Mouse (Mus musculus) kidney, postnatal 0 days (tissue): Measurements from ENCODE around the gene Galns. TPM values are rescaled to one million over a fixed set of nuclear protein-coding genes. Genes with fewer than 3 reads are reported as not detected.

ENCODE experiments used
- ATAC-seq: fragments of 200-750 bp; cut with Nextera tagmentation; replicated peaks from 2 replicates; pipeline ENCODE4 v1.8.0; 2017; ENCODE audit warnings: low read depth, moderate number of reproducible peaks, moderate TSS enrichment, moderate library complexity; ENCODE audit not compliant: low FRiP score
- DNase-seq: peaks from one replicate; pipeline ENCODE4 v3.0.0-alpha.2; 2016; ENCODE audit warnings: low spot score
- H3K27ac ChIP-seq: fragments of 300-500 bp; sonication (generic); 2 replicates; pipeline ENCODE4 v1.5.1; 2014; ENCODE audit warnings: mild to moderate bottlenecking
- H3K27me3 ChIP-seq: fragments of 300-500 bp; sonication (generic); 2 replicates; pipeline ENCODE4 v1.6.1; 2014; ENCODE audit warnings: low read length, mixed read lengths; ENCODE audit not compliant: insufficient read depth
- H3K36me3 ChIP-seq: fragments of 300-500 bp; sonication (generic); 2 replicates; pipeline ENCODE4 v1.6.1; 2014; ENCODE audit warnings: low read length, mixed read lengths; ENCODE audit not compliant: insufficient read depth
- H3K4me1 ChIP-seq: fragments of 300-500 bp; sonication (generic); replicated peaks from 2 replicates; pipeline ENCODE4 v1.6.1; 2014; ENCODE audit warnings: antibody characterized with exemption, low read length, mixed read lengths; ENCODE audit not compliant: insufficient read depth
- H3K4me2 ChIP-seq: fragments of 300-500 bp; sonication (generic); 2 replicates; pipeline ENCODE4 v1.6.1; 2014; ENCODE audit warnings: mild to moderate bottlenecking, low read length, moderate library complexity, mixed read lengths
- H3K4me3 ChIP-seq: fragments of 300-500 bp; sonication (generic); replicated peaks from 2 replicates; pipeline ENCODE4 v1.5.1; 2014; ENCODE audit warnings: low read depth, low read length
- H3K9ac ChIP-seq: fragments of 300-500 bp; sonication (generic); 2 replicates; pipeline ENCODE4 v1.6.1; 2014; ENCODE audit warnings: low read depth, low read length
- H3K9me3 ChIP-seq: fragments of 300-500 bp; sonication (generic); replicated peaks from 2 replicates; pipeline ENCODE4 v1.6.1; 2016; ENCODE audit warnings: low read length, inconsistent platforms, mixed read lengths
- CTCF ChIP-seq: IDR thresholded peaks from 2 replicates; pipeline ENCODE4 v1.5.1; 2016; ENCODE audit warnings: antibody characterized with exemption, low read depth, mild to moderate bottlenecking, moderate library complexity
- WGBS: fragments of 180-500 bp; shearing (Covaris S2); extraction: QIAGEN DNeasy Blood & Tissue Kit; methylation state at CpG from one replicate; pipeline ENCODE4 v1.1.7; 2014; 5-methylcytosine and 5-hydroxymethylcytosine counted together
- polyA plus RNA-seq: library from polyadenylated mRNA; unstranded; fragments of >200 nt; fragmentation: Nextera tagmentation; extraction: Ambion mirVana; gene quantifications from 2 replicates; pipeline ENCODE4 v1.2.1, GENCODE M21; 2015

Galns gene
- polyA plus RNA-seq, 1 experiment from 2014 or later = 19.4 TPM

DNA sequence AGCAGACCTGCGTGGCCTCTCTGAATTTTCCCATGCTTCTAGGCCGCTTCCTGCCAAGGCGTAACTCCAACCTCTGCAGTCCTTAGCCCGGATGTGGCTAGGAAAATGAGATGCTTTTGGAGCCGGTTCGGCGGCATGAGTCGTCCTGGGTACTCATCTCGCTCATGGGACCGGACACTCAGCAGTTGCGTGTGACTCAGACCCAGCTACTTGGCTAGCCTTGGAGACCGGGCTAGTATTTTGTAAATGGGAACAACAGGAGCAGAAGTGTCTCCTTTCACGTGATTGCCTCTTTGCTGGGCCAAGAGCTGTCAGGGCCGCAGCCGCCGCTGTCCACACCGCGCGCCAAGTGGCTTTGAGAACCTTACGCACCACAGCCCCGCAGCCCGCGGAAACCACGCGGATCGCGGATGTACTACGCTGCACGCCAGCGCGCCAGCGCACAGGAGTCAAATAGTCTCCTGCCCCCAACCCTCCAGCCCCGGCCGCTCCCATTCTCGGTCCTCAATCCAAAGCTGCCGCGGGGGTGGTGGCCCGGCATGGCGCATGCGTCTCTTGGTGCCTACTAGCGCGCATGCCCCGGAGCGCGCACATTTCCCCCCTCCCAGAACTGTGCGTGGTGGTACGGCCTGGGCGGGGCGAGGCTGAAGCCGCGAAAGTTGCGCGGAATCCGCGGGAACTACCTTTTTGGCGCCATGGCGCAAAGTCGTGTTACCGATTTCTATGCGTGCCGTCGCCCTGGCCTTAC lies 43.7 kb downstream of the Galns start, which contains the start of gene Cdt1:
Gene Cdt1, plus strand, starts transcription at position 655 of the 748 bp plus-strand sequence.
- peak within 1 kb of the TSS; percentile 86 for H3K9ac ChIP-seq
- peak within 1 kb of the TSS; percentile 74 for H3K4me3 ChIP-seq
- no peak for TF ChIP-seq CTCF
- DNase-seq = peak; percentile 98
- H3K9me3 ChIP-seq = no peaks in the 10 kb centered on the region
- H3K4me1 ChIP-seq = peaks cover 16% of the 10 kb centered on the region
- peak within 1 kb of the TSS; percentile 92 for H3K4me2 ChIP-seq
- peaks cover 24% of the 10 kb centered on the region for H3K36me3 ChIP-seq
- peak; percentile 91 for ATAC-seq
- under 1% methylated on average over 62 of the region's 62 CpGs for WGBS
- H3K27ac ChIP-seq = peak within 1 kb of the TSS; percentile 92
- no peaks in the 10 kb centered on the region for H3K27me3 ChIP-seq

- no peak for ATAC-seq
- Histone ChIP-seq H3K27ac (peak overlapping the region; percentile 92), H3K4me2 (peak overlapping the region; percentile 92), H3K36me3 (peaks cover 16% of the 10 kb centered on the region), H3K27me3 (no peaks in the 10 kb centered on the region), H3K9ac (peak overlapping the region; percentile 86), H3K4me1 (peaks cover 16% of the 10 kb centered on the region), H3K9me3 (no peaks in the 10 kb centered on the region), H3K4me3 (peak overlapping the region; percentile 74; the same call in 1 of the 2 replicates)
- no peak for TF ChIP-seq CTCF
- no peak for DNase-seq
- 40% methylated on average over 6 of the region's 6 CpGs for WGBS
Observed at GRCm38 (mm10) chr8:122566766-122567165, 44.5 kb downstream of the Galns start.

DNA sequence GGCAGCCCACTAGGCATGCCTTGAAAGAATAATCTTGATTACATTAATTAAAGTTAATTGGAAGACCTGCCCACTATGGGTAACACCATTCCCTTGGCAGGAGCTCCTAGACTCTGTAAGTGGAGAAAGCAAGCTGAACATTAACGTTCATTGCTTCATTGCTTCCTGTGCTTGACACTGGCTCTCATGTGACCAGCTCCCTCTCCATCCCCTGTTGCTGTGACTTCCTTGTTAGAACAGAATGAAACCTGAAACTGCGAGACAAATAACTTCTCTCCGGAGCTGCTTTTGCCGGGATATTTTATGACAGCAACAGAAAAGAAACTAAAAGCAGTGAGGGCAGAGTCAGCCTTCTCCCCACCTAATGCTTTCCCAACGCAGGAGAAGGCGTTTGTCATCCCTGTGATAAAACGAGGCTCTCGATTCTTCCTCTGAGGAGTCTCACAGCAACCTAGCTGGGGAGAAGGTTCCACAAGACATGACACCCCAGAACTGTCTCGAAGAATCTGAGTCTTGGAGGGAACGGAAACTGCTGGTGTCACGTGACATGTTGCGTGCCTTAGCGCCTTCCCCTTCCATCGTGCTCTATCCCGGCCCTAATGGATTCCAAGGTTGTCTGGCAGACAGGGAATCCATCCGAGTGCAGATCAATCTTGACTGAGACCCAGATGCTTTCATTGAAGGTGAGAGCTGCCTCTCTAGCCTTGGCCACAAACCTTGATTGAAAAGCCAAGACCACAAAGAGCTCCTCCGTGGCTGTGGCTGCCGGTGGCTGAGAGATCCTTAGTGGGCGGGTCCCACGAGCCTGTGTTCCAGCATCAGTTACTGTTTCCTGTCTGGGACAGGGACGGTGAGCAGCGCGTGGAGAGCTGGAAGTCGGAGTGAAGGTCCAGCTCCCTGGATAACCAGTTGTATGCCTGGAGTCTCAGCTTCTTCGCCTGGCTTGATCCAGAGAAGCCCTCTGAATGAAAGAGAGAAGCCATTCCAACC lies 46.6 kb downstream of the Galns start:
- Histone ChIP-seq H3K4me1 (peaks cover 16% of the 10 kb centered on the region), H3K9ac (no peak overlapping the region), H3K4me3 (no peak overlapping the region), H3K27ac (peak overlapping the region; percentile 26; the same call in 1 of the 2 replicates), H3K27me3 (no peaks in the 10 kb centered on the region), H3K9me3 (no peaks in the 10 kb centered on the region), H3K4me2 (peak overlapping the region; percentile 14; the same call in 1 of the 2 replicates), H3K36me3 (no peaks in the 10 kb centered on the region)
- DNase-seq = peak; percentile 64
- no peak for TF ChIP-seq CTCF
- ATAC-seq = no peak
- 61% methylated on average over 25 of the region's 25 CpGs for WGBS

DNA sequence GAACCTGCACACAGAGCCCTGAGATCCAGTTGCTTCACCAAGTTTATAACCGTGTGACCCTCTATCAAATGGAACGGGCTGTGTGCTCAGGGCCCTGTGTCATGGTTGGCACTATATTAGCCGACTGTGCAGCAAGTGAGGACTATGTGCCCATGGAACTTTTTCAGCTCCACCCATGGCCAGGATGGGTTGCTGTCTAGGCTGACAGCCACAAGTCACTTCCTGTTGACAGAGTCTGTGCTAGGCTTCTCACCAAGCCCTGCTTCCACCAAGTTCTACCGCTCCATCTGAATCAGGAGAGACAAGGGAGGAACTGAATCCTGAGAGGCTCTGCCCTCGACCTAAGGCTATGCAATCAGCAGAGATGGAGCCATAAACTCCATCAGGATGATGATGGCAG lies 50.1 kb downstream of the Galns start:
- Histone ChIP-seq H3K9ac (no peak overlapping the region), H3K36me3 (no peaks in the 10 kb centered on the region), H3K27ac (no peak overlapping the region), H3K27me3 (no peaks in the 10 kb centered on the region), H3K4me1 (no peaks in the 10 kb centered on the region; the same call in 1 of the 2 replicates), H3K9me3 (no peaks in the 10 kb centered on the region), H3K4me3 (no peak overlapping the region), H3K4me2 (no peak overlapping the region)
- no peak for DNase-seq
- ATAC-seq = no peak
- 71% methylated on average over 5 of the region's 5 CpGs for WGBS
- TF ChIP-seq CTCF = no peak

- WGBS = 14% methylated on average over 12 of the region's 12 CpGs
- no peaks in the 10 kb centered on the region for H3K36me3 ChIP-seq
- H3K9ac ChIP-seq = no peak overlapping the region
- no peaks in the 10 kb centered on the region; the same call in 1 of the 2 replicates for H3K4me1 ChIP-seq
- ATAC-seq = peak; percentile 59
- H3K4me3 ChIP-seq = no peak overlapping the region
- peak; percentile 61 for DNase-seq
- H3K9me3 ChIP-seq = no peaks in the 10 kb centered on the region
- no peak overlapping the region for H3K4me2 ChIP-seq
- TF ChIP-seq CTCF = peak; percentile 49
- no peaks in the 10 kb centered on the region for H3K27me3 ChIP-seq
- peak overlapping the region; percentile 60 for H3K27ac ChIP-seq
Observed at GRCm38 (mm10) chr8:122558671-122559349, 52.5 kb downstream of the Galns start.
